Mouse (Mus musculus) myocyte (in vitro differentiated cells): Measurements from ENCODE around the gene Gm9732. TPM values are rescaled to one million over a fixed set of nuclear protein-coding genes. Genes with fewer than 3 reads are reported as not detected.
"Not testable (repeated sequence)": the region's sequence is repeated elsewhere in the genome, so short reads cannot be mapped to it uniquely, and the experiment has no call there.

Source experiments
- H3K27me3 ChIP-seq: one replicate; pipeline ENCODE4 v1.6.1; 2011; ENCODE audit not compliant: control insufficient read depth, insufficient read depth, insufficient read length
- H3K36me3 ChIP-seq: one replicate; pipeline ENCODE4 v1.6.1; 2011; ENCODE audit not compliant: control insufficient read depth, insufficient read depth
- H3K4me2 ChIP-seq: one replicate; pipeline ENCODE4 v1.6.1; 2011; ENCODE audit warnings: low read depth, control low read depth
- H3K4me3 ChIP-seq: one replicate; pipeline ENCODE4 v1.5.1; 2011; ENCODE audit warnings: mild to moderate bottlenecking, control low read depth, moderate library complexity
- H3K79me2 ChIP-seq: one replicate; pipeline ENCODE4 v1.6.1; 2011; ENCODE audit not compliant: control insufficient read depth, insufficient read depth
- H3ac ChIP-seq: one replicate; pipeline ENCODE4 v1.6.1; 2011; ENCODE audit not compliant: control insufficient read depth, insufficient read length
- polyA plus RNA-seq: library from polyadenylated mRNA; unstranded; fragments of >200 nt; fragmentation: generic; extraction: Trizol; gene quantifications from one replicate; pipeline ENCODE4 v1.2.1, GENCODE M21; 2012; ENCODE audit warnings: missing spikeins

Gene Gm9732
- polyA plus RNA-seq, 1 experiment, result 3.5 TPM

DNA sequence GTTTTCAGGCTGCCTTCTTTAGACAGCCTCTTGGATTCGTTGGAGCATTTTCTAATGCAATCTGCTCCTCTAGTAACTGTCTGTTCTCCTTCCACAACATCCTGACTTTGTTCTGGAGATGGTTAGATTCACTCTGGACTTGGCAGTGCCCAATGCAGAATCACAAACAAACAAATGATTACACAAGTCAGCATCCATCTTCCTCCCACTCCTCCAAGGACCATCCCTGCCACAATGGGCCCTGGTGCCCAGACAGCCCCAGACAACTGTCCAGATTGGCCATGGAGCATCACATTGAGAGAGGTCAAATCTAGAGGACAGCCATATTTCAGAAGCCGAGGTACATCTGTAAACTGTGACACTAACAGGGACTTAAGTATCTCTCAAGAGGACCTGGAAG lies 2.6 kb downstream of the Gm9732 start:
- not testable (repeated sequence) for H3K4me3 ChIP-seq, H3ac ChIP-seq, H3K4me2 ChIP-seq, H3K27me3 ChIP-seq, H3K36me3 ChIP-seq, H3K79me2 ChIP-seq

DNA sequence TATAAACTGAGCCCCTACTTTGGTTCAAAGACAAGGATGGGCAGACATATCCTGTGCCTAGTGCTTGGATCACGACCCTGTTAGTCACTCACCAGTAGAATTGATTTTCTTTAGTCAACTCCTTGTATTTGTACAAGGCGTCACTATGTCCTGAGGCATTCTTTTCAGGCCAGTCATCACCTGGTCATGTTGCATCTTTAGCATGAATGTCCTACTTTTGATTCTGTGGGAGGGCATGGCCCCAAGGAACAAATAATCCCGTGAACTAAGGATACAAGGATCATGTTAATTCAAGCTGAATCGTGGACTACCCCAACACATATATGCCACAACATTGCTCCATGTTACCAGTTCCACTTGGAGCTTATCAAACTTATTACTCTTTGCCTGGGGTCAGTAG lies 3.3 kb downstream of the Gm9732 start:
- H3ac ChIP-seq, H3K27me3 ChIP-seq, H3K4me3 ChIP-seq, H3K36me3 ChIP-seq, H3K79me2 ChIP-seq, H3K4me2 ChIP-seq: not testable (repeated sequence)

DNA sequence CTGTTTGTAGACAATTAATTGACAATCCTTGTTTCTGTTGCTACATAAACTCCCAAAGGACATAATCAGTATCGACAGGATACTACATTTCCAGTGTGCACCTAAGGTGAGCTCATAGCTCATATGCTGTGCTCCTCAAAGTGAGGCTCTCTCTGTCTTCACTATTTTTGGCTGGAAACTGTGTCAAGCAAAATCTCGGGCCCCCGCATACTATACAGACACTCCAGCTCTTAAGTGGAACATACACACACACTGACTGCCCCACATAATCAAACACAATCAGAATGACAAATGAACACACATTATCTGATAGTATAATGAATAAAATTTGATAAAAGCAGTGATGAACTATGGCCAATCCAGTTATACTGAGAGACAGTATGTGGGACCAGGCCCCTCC lies 3.8 kb downstream of the Gm9732 start:
- H3K79me2 ChIP-seq, H3K36me3 ChIP-seq, H3ac ChIP-seq, H3K4me2 ChIP-seq, H3K4me3 ChIP-seq, H3K27me3 ChIP-seq: not testable (repeated sequence)

DNA sequence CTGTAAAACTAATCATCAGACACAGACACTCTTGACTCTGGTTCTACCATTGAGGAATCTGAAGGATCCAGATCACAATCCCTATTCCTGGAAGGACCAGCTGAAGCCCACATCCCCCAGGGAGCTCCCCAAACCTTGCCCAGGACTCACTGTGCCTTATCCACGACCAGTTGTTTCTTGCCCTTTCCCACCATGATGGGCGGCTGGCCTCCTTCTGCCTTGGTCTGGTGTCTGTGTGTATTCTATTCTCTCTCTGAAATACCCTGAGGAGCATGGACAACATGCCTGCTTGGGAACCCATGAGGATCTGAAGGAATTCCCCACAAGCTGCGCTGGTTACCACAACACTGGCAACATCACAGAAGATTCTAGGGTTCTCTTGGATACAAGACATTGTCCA lies 18.7 kb downstream of the Gm9732 start, which contains the start of gene Gm8127:
Gm8127 (minus strand) TSS at position 330 of the 400 bp plus-strand sequence.
- H3K27me3 ChIP-seq, H3K36me3 ChIP-seq, H3K4me2 ChIP-seq, H3K4me3 ChIP-seq, H3K79me2 ChIP-seq, H3ac ChIP-seq: not testable (repeated sequence)

DNA sequence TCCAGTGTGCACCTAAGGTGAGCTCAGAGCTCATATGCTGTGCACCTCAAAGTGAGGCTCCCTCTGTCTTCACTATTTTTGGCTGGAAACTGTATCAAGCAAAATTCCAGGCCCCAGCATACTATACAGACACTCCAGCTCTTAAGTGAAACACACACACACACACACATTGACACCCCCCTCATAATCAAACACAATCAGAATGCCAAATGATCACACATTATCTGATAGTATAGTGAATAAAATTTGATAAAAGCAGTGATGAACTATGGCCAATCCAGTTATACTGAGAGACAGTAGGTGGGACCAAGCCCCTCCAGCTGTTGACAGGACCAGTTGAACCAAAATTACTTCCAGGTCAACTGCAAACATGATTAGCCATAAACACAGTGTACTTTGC lies 44.7 kb downstream of the Gm9732 start:
- H3ac ChIP-seq, H3K27me3 ChIP-seq, H3K4me3 ChIP-seq, H3K79me2 ChIP-seq, H3K36me3 ChIP-seq, H3K4me2 ChIP-seq: not testable (repeated sequence)

GRCm38 (mm10) chr14:43328603-43329002 lies 53.8 kb downstream of the Gm9732 start:
- H3K36me3 ChIP-seq, H3K4me2 ChIP-seq, H3K79me2 ChIP-seq, H3K27me3 ChIP-seq, H3ac ChIP-seq, H3K4me3 ChIP-seq: not testable (repeated sequence)

- H3K36me3 ChIP-seq, H3K4me2 ChIP-seq, H3ac ChIP-seq, H3K4me3 ChIP-seq, H3K79me2 ChIP-seq, H3K27me3 ChIP-seq: not testable (repeated sequence)
Measured at GRCm38 (mm10) chr14:43331362-43331880, 56.6 kb downstream of the Gm9732 start.

DNA sequence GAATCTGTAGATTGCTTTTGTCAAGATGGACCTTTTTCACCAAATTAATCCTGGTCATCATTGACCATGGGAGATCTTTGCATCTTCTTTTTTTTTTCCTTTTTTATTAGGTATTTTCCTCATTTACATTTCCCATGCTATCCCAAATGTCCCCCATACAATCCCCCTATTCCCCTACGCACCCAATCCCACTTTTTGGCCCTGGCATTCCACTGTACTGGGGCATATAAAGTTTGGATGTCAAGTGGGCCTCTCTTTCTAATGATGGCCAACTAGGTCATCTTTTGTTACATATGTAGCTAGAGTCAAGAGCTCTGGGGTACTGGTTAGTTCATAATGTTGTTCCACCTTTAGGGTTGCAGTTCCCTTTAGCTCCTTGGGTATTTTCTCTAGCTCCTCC lies 62.8 kb downstream of the Gm9732 start:
- not testable (repeated sequence) for H3K79me2 ChIP-seq, H3K36me3 ChIP-seq, H3K27me3 ChIP-seq, H3K4me3 ChIP-seq, H3K4me2 ChIP-seq, H3ac ChIP-seq

- not testable (repeated sequence) for H3K79me2 ChIP-seq, H3K4me2 ChIP-seq, H3K36me3 ChIP-seq, H3ac ChIP-seq, H3K27me3 ChIP-seq, H3K4me3 ChIP-seq
Measured at GRCm38 (mm10) chr14:43347711-43348110, 72.9 kb downstream of the Gm9732 start, which contains the start of gene 1700001F09Rik. Gene 1700001F09Rik, minus strand, starts transcription at chr14:43347811.

GRCm38 (mm10) chr14:43352944-43353343 lies 78.1 kb downstream of the Gm9732 start:
- not testable (repeated sequence) for H3K4me2 ChIP-seq, H3K36me3 ChIP-seq, H3ac ChIP-seq, H3K4me3 ChIP-seq, H3K79me2 ChIP-seq, H3K27me3 ChIP-seq

Other genes starting within 250 kb of the Gm9732 start
- gene Gm8094, start 198.4 kb upstream of the Gm9732 start, polyA plus RNA-seq, result 0.04 TPM
- gene Gm8104, start 174.4 kb upstream of the Gm9732 start, polyA plus RNA-seq, result not detected
- not detected for gene Gm7233, start 95.2 kb upstream of the Gm9732 start, polyA plus RNA-seq
- not detected for gene Gm8122, start 39.7 kb upstream of the Gm9732 start, polyA plus RNA-seq
- 0.10 TPM for gene Gm8126, start 16.4 kb upstream of the Gm9732 start, polyA plus RNA-seq
- not detected for gene Gm8127, start 18.8 kb downstream of the Gm9732 start, polyA plus RNA-seq
- gene 1700001F09Rik, start 72.8 kb downstream of the Gm9732 start, polyA plus RNA-seq, result not detected
- gene Gm8138, start 141.3 kb downstream of the Gm9732 start, polyA plus RNA-seq, result not detected